Mouse (Mus musculus) CH12.LX (cell line): ENCODE measurements around the gene D630045J12Rik. TPM values are rescaled to one million over a fixed set of nuclear protein-coding genes. Genes with fewer than 3 reads are reported as not detected.

Source experiments
- DNase-seq: peaks from one replicate; pipeline ENCODE4 v3.0.0-alpha.2; 2013; ENCODE audit errors: extremely low read depth
- H3K27ac ChIP-seq: 2 replicates; pipeline ENCODE4 v1.5.1; 2012; ENCODE audit warnings: low read depth, mild to moderate bottlenecking, control low read depth, moderate library complexity; ENCODE audit not compliant: insufficient read depth
- H3K27me3 ChIP-seq: replicated peaks from 2 replicates; pipeline ENCODE3; 2012; ENCODE audit warnings: inconsistent platforms
- H3K36me3 ChIP-seq, 2 experiments: replicated peaks in 1 of 2; 2 replicates each; pipeline versions ENCODE3 to v1.6.1; 2012; ENCODE audit warnings: inconsistent platforms in 1 of 2, low read length in 1 of 2, mild to moderate bottlenecking in 1 of 2, mixed read lengths in 1 of 2, moderate library complexity in 1 of 2; ENCODE audit not compliant: control insufficient read depth in 1 of 2, insufficient read depth in 1 of 2
- H3K4me1 ChIP-seq, 2 experiments: 2 replicates each; pipeline ENCODE4 v1.6.1; 2012; ENCODE audit warnings: inconsistent platforms in 1 of 2, moderate library complexity in 1 of 2; ENCODE audit not compliant: insufficient read depth in 2 of 2, control insufficient read depth in 1 of 2
- H3K4me2 ChIP-seq: 2 replicates; pipeline ENCODE4 v1.6.1; 2012; ENCODE audit warnings: low read depth, mild to moderate bottlenecking, control low read depth; ENCODE audit not compliant: poor library complexity, insufficient read depth, severe bottlenecking
- H3K4me3 ChIP-seq, 3 experiments: fragments of 150-350 bp in 1 of 3; sonication (generic) in 1 of 3; replicated peaks in 1 of 3; 2 replicates each; pipeline versions ENCODE3 to v1.5.1; 2011 to 2012; ENCODE audit warnings: low read depth in 2 of 3, low read length in 2 of 3, mild to moderate bottlenecking in 2 of 3, moderate library complexity in 2 of 3, control low read depth in 1 of 3, improper control_type of control experiment in 1 of 3, inconsistent platforms in 1 of 3, mixed read lengths in 1 of 3; ENCODE audit not compliant: poor library complexity in 1 of 3
- H3K79me2 ChIP-seq: replicated peaks from 2 replicates; pipeline ENCODE4 v1.6.1; 2012; ENCODE audit warnings: mild to moderate bottlenecking, moderate library complexity; ENCODE audit not compliant: control insufficient read depth, poor library complexity, insufficient read depth, severe bottlenecking; ENCODE audit errors: extremely low read depth
- H3K9ac ChIP-seq: 2 replicates; pipeline ENCODE4 v1.6.1; 2012; ENCODE audit warnings: low read depth, mild to moderate bottlenecking, control low read depth, moderate library complexity; ENCODE audit not compliant: insufficient read depth
- H3K9me3 ChIP-seq: replicated peaks from 2 replicates; pipeline ENCODE3; 2012; ENCODE audit warnings: low read length, inconsistent platforms, mixed read lengths
- BHLHE40 ChIP-seq: IDR thresholded peaks from 2 replicates; pipeline ENCODE4 v1.6.1; 2011; ENCODE audit warnings: mild to moderate bottlenecking, low read depth, low read length, improper control_type of control experiment
- CHD2 ChIP-seq: IDR thresholded peaks from 2 replicates; pipeline ENCODE4 v1.6.1; 2011; ENCODE audit warnings: low read length, improper control_type of control experiment
- CTCF ChIP-seq, 2 experiments: IDR thresholded peaks in 1 of 2; conservative IDR thresholded peaks in 1 of 2; 2 replicates each; pipeline ENCODE4 v1.5.1; 2011 to 2012; ENCODE audit warnings: low read depth in 2 of 2, low read length in 2 of 2, improper control_type of control experiment in 1 of 2, inconsistent platforms in 1 of 2, mild to moderate bottlenecking in 1 of 2, moderate library complexity in 1 of 2
- E2F4 ChIP-seq: IDR thresholded peaks from 2 replicates; pipeline ENCODE4 v1.6.1; 2011; ENCODE audit warnings: low read depth, low read length, improper control_type of control experiment; ENCODE audit not compliant: insufficient replicate concordance
- EP300 ChIP-seq: IDR thresholded peaks from 2 replicates; pipeline ENCODE4 v1.6.1; 2011; ENCODE audit warnings: low read length, improper control_type of control experiment
- ETS1 ChIP-seq: conservative IDR thresholded peaks from 2 replicates; pipeline ENCODE4 v1.6.1; 2012; ENCODE audit warnings: low read depth, mild to moderate bottlenecking, inconsistent platforms, low read length, improper control_type of control experiment, moderate library complexity
- HCFC1 ChIP-seq: IDR thresholded peaks from 2 replicates; pipeline ENCODE4 v1.6.1; 2012; ENCODE audit warnings: low read depth, mild to moderate bottlenecking, inconsistent platforms, low read length, improper control_type of control experiment
- JUND ChIP-seq: conservative IDR thresholded peaks from 2 replicates; pipeline ENCODE4 v1.6.1; 2011; ENCODE audit warnings: low read depth, low read length, improper control_type of control experiment
- KAT2A ChIP-seq: IDR thresholded peaks from 2 replicates; pipeline ENCODE4 v1.6.1; 2012; ENCODE audit warnings: low read length, improper control_type of control experiment, inconsistent platforms; ENCODE audit not compliant: insufficient replicate concordance
- MAZ ChIP-seq: IDR thresholded peaks from 2 replicates; pipeline ENCODE4 v1.6.1; 2012; ENCODE audit warnings: low read depth, mild to moderate bottlenecking, inconsistent platforms, low read length, improper control_type of control experiment, moderate library complexity
- MEF2A ChIP-seq: IDR thresholded peaks from 2 replicates; pipeline ENCODE4 v1.6.1; 2014; ENCODE audit warnings: low read depth, mild to moderate bottlenecking, inconsistent platforms, low read length, improper control_type of control experiment, borderline replicate concordance
- MXI1 ChIP-seq: IDR thresholded peaks from 2 replicates; pipeline ENCODE4 v1.6.1; 2011; ENCODE audit warnings: mild to moderate bottlenecking, low read depth, low read length, improper control_type of control experiment
- NELFE ChIP-seq: IDR thresholded peaks from 2 replicates; pipeline ENCODE4 v1.6.1; 2011; ENCODE audit warnings: low read depth, low read length, improper control_type of control experiment
- NRF1 ChIP-seq: IDR thresholded peaks from 2 replicates; pipeline ENCODE4 v1.6.1; 2014; ENCODE audit warnings: low read depth, mild to moderate bottlenecking, inconsistent platforms, low read length, improper control_type of control experiment, moderate library complexity
- POLR2A ChIP-seq: IDR thresholded peaks from 2 replicates; pipeline ENCODE4 v1.6.1; 2011; ENCODE audit warnings: low read depth, mild to moderate bottlenecking, improper control_type of control experiment, low read length
- RCOR1 ChIP-seq: conservative IDR thresholded peaks from 2 replicates; pipeline ENCODE4 v1.6.1; 2012; ENCODE audit warnings: low read depth, mild to moderate bottlenecking, inconsistent platforms, low read length, improper control_type of control experiment
- USF1 ChIP-seq: IDR thresholded peaks from 2 replicates; pipeline ENCODE4 v1.6.1; 2014; ENCODE audit warnings: low read depth, mild to moderate bottlenecking, inconsistent platforms, low read length, improper control_type of control experiment
- USF2 ChIP-seq: conservative IDR thresholded peaks from 2 replicates; pipeline ENCODE4 v1.6.1; 2011; ENCODE audit warnings: low read depth, low read length, improper control_type of control experiment
- ZC3H11A ChIP-seq: IDR thresholded peaks from 2 replicates; pipeline ENCODE4 v1.6.1; 2012; ENCODE audit warnings: low read depth, mild to moderate bottlenecking, inconsistent platforms, low read length, improper control_type of control experiment
- ZKSCAN1 ChIP-seq: IDR thresholded peaks from 2 replicates; pipeline ENCODE4 v1.6.1; 2012; ENCODE audit warnings: low read depth, inconsistent platforms, low read length, improper control_type of control experiment, borderline replicate concordance
- ZMIZ1 ChIP-seq: IDR thresholded peaks from 2 replicates; pipeline ENCODE4 v1.6.1; 2012; ENCODE audit warnings: low read depth, mild to moderate bottlenecking, inconsistent platforms, low read length, improper control_type of control experiment
- ZNF384 ChIP-seq: IDR thresholded peaks from 2 replicates; pipeline ENCODE4 v1.6.1; 2012; ENCODE audit warnings: low read depth, low read length, improper control_type of control experiment, inconsistent platforms
- dilution Hi-C: fragments of 300-500 bp; cut with MboI; formaldehyde crosslinking; loops from 2 replicates; pipeline ENCODE4 v1.14.3; 2020; ENCODE audit warnings: low sequenced_read_pairs; ENCODE audit not compliant: extremely low pct_unique_long_range_greater_than_20kb, extremely low pct_ligation_motif_present
- in situ Hi-C: fragments of 300-500 bp; cut with MboI; formaldehyde crosslinking; loops from 3 replicates; pipeline ENCODE4 v1.14.3; 2019; ENCODE audit warnings: low sequenced_read_pairs, low pct_ligation_motif_present, low pct_unique_long_range_greater_than_20kb, mixed read lengths
- polyA plus RNA-seq: library from polyadenylated mRNA; unstranded; fragments of >175 nt; gene quantifications from 2 replicates; pipeline ENCODE4 v1.2.1, GENCODE M21; 2012; ENCODE audit warnings: low read depth; ENCODE audit not compliant: insufficient read length
- total RNA-seq, 2 experiments: library from RNA; depleted of rRNA; stranded (reverse); fragments of 300-350 nt in 1 of 2; fragments of >200 nt in 1 of 2; gene quantifications; 2 replicates each; pipeline ENCODE4 v1.2.3; 2012 to 2014

Gene D630045J12Rik
- total and polyA plus RNA-seq, 3 experiments, result 0.48 to 4.9 (median 1.7) TPM

DNA sequence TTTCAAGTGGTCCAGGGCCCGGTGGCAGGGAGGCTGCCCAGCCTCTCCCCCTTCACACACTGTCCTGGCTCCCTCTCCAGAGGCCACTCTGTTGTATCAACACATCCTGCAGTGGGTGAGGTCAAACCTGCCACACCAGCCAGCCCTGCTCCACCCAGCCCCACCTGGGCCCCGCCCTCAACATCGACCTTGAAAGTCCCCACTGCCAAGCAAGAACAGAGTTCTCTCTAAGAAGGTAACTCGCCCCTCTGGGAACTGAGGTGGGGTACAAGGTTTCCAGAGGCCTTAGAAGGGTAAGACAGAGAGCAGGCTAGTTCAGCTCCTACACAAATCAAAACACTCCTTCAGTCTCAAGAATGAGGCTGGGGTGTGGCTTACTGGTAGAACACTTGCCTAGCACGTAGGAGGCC is 156.8 kb downstream of the D630045J12Rik start:
- Histone ChIP-seq H3K4me1 (no peaks in the 10 kb centered on the region), H3K9ac (no peak overlapping the region), H3K4me2 (no peak overlapping the region), H3K79me2 (no peaks in the 10 kb centered on the region), H3K27me3 (no peaks in the 10 kb centered on the region), H3K9me3 (peaks cover 5% of the 10 kb centered on the region), H3K27ac (no peak overlapping the region), H3K4me3 (no peak overlapping the region), H3K36me3 (no peaks in the 10 kb centered on the region)
- in situ Hi-C loops, result no loop called here
- TF ChIP-seq NELFE (no peak), ETS1 (no peak), ZC3H11A (no peak), ZNF384 (no peak), NRF1 (no peak), ZMIZ1 (no peak), JUND (no peak), ZKSCAN1 (no peak), RCOR1 (no peak), BHLHE40 (no peak), HCFC1 (no peak), MAZ (no peak), E2F4 (no peak), KAT2A (no peak), MEF2A (no peak), MXI1 (no peak), CHD2 (no peak)
- no peak for DNase-seq
- dilution Hi-C loops, result no loop called here

DNA sequence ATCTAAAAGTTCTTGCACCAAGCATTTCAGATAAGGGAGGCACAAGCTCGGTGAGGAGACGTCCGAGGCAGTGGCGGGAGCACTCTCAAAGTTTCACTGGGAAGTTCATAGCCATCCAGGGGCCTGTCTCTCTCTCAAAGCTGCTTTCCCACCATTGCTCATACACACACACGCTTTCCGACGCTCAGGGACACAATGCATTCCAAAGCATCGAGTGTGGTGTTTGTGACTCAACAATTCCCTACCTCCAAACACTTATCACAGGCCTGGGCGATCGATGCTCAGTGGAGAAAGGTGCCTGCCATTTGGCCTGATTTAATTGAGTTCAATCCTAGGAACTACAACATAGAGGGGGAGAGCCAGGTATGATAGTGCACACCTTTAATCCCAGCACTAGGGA is 159.1 kb downstream of the D630045J12Rik start:
- no peak for DNase-seq
- Histone ChIP-seq H3K79me2 (no peaks in the 10 kb centered on the region), H3K9ac (no peak overlapping the region), H3K4me3 (no peak overlapping the region), H3K36me3 (no peaks in the 10 kb centered on the region), H3K27ac (no peak overlapping the region), H3K4me2 (no peak overlapping the region), H3K4me1 (no peaks in the 10 kb centered on the region), H3K9me3 (peaks cover 2% of the 10 kb centered on the region), H3K27me3 (no peaks in the 10 kb centered on the region)
- TF ChIP-seq CTCF (conservative IDR thresholded peaks at IDR 0.05 in 1 of 2, IDR thresholded peaks at IDR 0.05 in 1 of 2; ENCODE audit: low read depth in 2 of 2, low read length in 2 of 2), result no peak
- TF ChIP-seq USF2, result no peak
- no peak for TF ChIP-seq KAT2A
- TF ChIP-seq MEF2A, result no peak
- no peak for TF ChIP-seq ZNF384
- no peak for TF ChIP-seq EP300
- no peak for TF ChIP-seq POLR2A
- TF ChIP-seq USF1, result no peak
- TF ChIP-seq ETS1, result no peak
- no peak for TF ChIP-seq HCFC1
- in situ Hi-C loops (no loop called here), dilution Hi-C loops (no loop called here)
